Mouse (Mus musculus) neural tube, embryonic 14.5 days (tissue): ENCODE results near the gene Vmn1r142. TPM values are rescaled to one million over a fixed set of nuclear protein-coding genes. Genes with fewer than 3 reads are reported as not detected.
"Not testable (repeated sequence)": the region's sequence is repeated elsewhere in the genome, so short reads cannot be mapped to it uniquely, and the experiment has no call there.

Experiments
- ATAC-seq: fragments of 200-750 bp; cut with Nextera tagmentation; 2 replicates; pipeline ENCODE4 v1.8.0; 2017; ENCODE audit warnings: low read depth, mild to moderate bottlenecking, moderate TSS enrichment, moderate library complexity
- H3K27ac ChIP-seq: fragments of 300-500 bp; sonication (generic); 2 replicates; pipeline ENCODE4 v1.5.1; 2014; ENCODE audit warnings: low read depth, mild to moderate bottlenecking, control low read depth, low read length, moderate library complexity, mixed read lengths
- H3K27me3 ChIP-seq: fragments of 300-500 bp; sonication (generic); 2 replicates; pipeline ENCODE4 v1.6.1; 2014; ENCODE audit warnings: low read length; ENCODE audit not compliant: control insufficient read depth, insufficient read depth
- H3K36me3 ChIP-seq: fragments of 300-500 bp; sonication (generic); 2 replicates; pipeline ENCODE4 v1.6.1; 2014; ENCODE audit warnings: low read length, mixed read lengths; ENCODE audit not compliant: control insufficient read depth, insufficient read depth
- H3K4me1 ChIP-seq: fragments of 300-500 bp; sonication (generic); 2 replicates; pipeline ENCODE4 v1.6.1; 2014; ENCODE audit warnings: low read length; ENCODE audit not compliant: control insufficient read depth, insufficient read depth
- H3K4me2 ChIP-seq: fragments of 300-500 bp; sonication (generic); 2 replicates; pipeline ENCODE4 v1.6.1; 2014; ENCODE audit warnings: mild to moderate bottlenecking, low read depth, low read length, control low read depth
- H3K4me3 ChIP-seq: fragments of 300-500 bp; sonication (generic); 2 replicates; pipeline ENCODE4 v1.5.1; 2014; ENCODE audit warnings: low read depth, low read length, control low read depth, mixed read lengths
- H3K9ac ChIP-seq: fragments of 300-500 bp; sonication (generic); replicated peaks from 2 replicates; pipeline ENCODE4 v1.6.1; 2014; ENCODE audit warnings: low read depth, mild to moderate bottlenecking, control low read depth, low read length, mixed read lengths
- H3K9me3 ChIP-seq: fragments of 300-500 bp; sonication (generic); 2 replicates; pipeline ENCODE4 v1.6.1; 2016; ENCODE audit warnings: low read length; ENCODE audit not compliant: control insufficient read depth
- WGBS: fragments of 180-500 bp; shearing (Covaris S2); extraction: QIAGEN DNeasy Blood & Tissue Kit; methylation state at CpG from one replicate; pipeline ENCODE4 v1.1.7; 2014; 5-methylcytosine and 5-hydroxymethylcytosine counted together
- polyA plus RNA-seq: library from polyadenylated mRNA; unstranded; fragments of >200 nt; fragmentation: Nextera tagmentation; extraction: Ambion mirVana; gene quantifications from 2 replicates; pipeline ENCODE4 v1.2.1, GENCODE M21; 2014

The Vmn1r142 gene
- not detected in 2 replicates for polyA plus RNA-seq

DNA sequence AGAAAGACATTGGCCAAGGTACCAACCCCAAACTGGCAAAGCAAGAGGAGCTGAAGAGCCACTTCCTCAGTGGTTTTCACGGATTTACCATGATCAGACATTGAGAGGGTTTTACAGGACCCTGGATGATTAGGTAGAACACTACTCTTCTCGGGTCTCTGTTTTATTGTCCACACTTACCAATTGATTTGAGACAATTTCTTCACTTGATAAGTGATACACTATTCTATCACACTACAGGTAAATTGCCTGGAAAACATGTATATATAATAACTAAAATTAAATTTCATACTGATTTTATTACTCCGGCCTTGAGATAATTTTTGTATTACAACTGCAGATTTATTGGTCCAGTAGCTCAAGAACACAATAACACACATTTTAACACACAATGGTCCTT lies at the start of gene Vmn1r142:
Vmn1r142 (minus strand) TSS at position 101 of the 400 bp plus-strand sequence.
- not testable (repeated sequence) for H3K27me3 ChIP-seq, H3K4me1 ChIP-seq, H3K36me3 ChIP-seq, H3K4me2 ChIP-seq, H3K9ac ChIP-seq, ATAC-seq, H3K4me3 ChIP-seq, H3K27ac ChIP-seq, H3K9me3 ChIP-seq
- no CpG with 5 or more reads among the region's 3 CpGs for WGBS

DNA sequence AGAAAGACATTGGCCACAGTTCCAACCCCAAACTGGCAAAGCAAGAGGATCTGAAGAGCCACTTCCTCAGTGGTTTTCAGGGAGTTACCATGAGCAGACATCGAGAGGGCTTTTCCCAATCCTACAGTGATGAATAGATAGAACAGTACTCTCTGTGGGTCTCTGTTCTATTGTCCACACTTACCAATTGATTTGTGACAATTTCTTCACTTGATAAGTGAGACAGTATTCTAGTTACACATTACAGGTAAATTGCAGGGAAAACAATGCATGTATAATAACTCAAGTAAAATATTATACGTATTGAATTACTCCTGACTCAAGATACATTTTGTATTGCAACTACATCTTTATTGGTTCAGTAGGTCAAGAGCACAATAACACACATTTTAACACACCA lies 37.3 kb upstream of the Vmn1r142 start, which contains the start of gene Gm8653:
Gm8653 (minus strand) TSS at position 101 of the 400 bp plus-strand sequence.
- not testable (repeated sequence) for H3K27ac ChIP-seq, H3K36me3 ChIP-seq, H3K4me3 ChIP-seq, H3K4me1 ChIP-seq, H3K9ac ChIP-seq, H3K9me3 ChIP-seq, H3K27me3 ChIP-seq, ATAC-seq, H3K4me2 ChIP-seq
- no CpG with 5 or more reads among the region's 2 CpGs for WGBS

DNA sequence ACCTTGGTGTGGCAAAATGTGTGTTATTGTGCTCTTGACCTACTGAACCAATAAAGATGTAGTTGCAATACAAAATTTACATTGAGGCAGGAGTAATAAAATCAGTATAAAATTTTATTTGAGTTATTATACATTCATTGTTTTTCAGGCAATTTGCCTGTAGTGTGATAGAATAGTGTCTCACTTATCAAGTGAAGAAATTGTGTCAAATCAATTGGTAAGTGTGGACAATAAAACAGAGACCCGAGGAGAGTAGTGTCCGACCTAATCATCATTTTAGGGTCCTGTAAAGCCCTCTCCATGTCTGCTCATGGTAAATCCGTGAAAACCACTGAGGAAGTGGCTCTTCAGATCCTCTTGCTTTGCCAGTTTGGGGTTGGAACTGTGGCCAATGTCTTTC lies 25.2 kb upstream of the Vmn1r142 start, which contains the start of gene Vmn1r143:
Vmn1r143 (plus strand) TSS at position 301 of the 400 bp plus-strand sequence.
- not testable (repeated sequence) for H3K9ac ChIP-seq, H3K4me1 ChIP-seq, H3K4me2 ChIP-seq, ATAC-seq, H3K4me3 ChIP-seq, H3K27ac ChIP-seq, H3K9me3 ChIP-seq, H3K27me3 ChIP-seq, H3K36me3 ChIP-seq
- WGBS, result no CpG with 5 or more reads among the region's 3 CpGs

DNA sequence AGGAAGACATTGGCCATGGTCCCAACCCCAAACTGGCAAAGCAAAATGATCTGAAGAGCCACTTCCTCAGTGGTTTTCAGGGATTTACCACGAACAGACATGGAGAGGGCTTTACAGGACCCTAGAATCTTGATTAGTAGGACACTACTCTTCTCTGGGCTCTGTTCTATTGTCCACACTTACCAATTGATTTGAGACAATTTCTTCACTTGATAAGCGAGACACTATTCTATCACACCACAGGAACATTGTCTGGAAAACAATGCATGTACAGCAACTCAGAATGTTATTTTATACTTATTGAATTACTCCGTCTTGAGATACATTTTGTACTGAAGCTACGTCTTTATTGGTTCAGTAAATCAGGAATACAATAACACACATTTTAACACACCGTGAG lies 29.2 kb downstream of the Vmn1r142 start, which contains the start of gene Gm10666:
Gm10666 (minus strand) TSS at position 101 of the 400 bp plus-strand sequence.
- H3K9me3 ChIP-seq, H3K4me2 ChIP-seq, ATAC-seq, H3K36me3 ChIP-seq, H3K9ac ChIP-seq, H3K27ac ChIP-seq, H3K4me1 ChIP-seq, H3K27me3 ChIP-seq, H3K4me3 ChIP-seq: not testable (repeated sequence)
- WGBS, result no CpG with 5 or more reads among the region's 5 CpGs

DNA sequence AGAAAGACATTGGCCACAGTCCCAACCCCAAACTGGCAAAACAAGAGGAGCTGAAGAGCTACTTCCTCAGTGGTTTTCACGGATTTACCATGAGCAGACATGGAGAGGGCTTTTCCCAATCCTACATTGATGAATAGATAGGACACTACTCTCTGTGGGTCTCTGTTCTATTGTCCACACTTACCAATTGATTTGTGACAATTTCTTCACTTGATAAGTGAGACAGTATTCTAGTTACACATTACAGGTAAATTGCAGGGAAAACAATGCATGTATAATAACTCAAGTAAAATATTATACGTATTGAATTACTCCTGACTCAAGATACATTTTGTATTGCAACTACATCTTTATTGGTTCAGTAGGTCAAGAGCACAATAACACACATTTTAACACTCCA lies 45.7 kb downstream of the Vmn1r142 start, which contains the start of gene Gm16451:
Gm16451 (minus strand) TSS at position 101 of the 400 bp plus-strand sequence.
- H3K36me3 ChIP-seq, ATAC-seq, H3K9ac ChIP-seq, H3K4me1 ChIP-seq, H3K27me3 ChIP-seq, H3K27ac ChIP-seq, H3K4me2 ChIP-seq, H3K4me3 ChIP-seq, H3K9me3 ChIP-seq: not testable (repeated sequence)
- WGBS, result no CpG with 5 or more reads among the region's 2 CpGs

Other genes starting within 250 kb of the Vmn1r142 start
- gene Gm5891, start 242.7 kb downstream of the Vmn1r142 start, polyA plus RNA-seq, result not detected in 2 replicates
- gene Vmn1r137, start 169.4 kb downstream of the Vmn1r142 start, polyA plus RNA-seq, result not detected in 2 replicates
- not detected in 2 replicates for gene Vmn1r138, start 135.1 kb downstream of the Vmn1r142 start, polyA plus RNA-seq
- gene Gm6176, start 107.7 kb downstream of the Vmn1r142 start, polyA plus RNA-seq, result not detected in 2 replicates
- not detected in 2 replicates for gene Vmn1r139, start 95.0 kb downstream of the Vmn1r142 start, polyA plus RNA-seq
- not detected in 2 replicates for gene Gm16451, start 45.8 kb downstream of the Vmn1r142 start, polyA plus RNA-seq
- not detected in 2 replicates for gene Gm10666, start 29.3 kb downstream of the Vmn1r142 start, polyA plus RNA-seq
- not detected in 2 replicates for gene Vmn1r143, start 25.3 kb upstream of the Vmn1r142 start, polyA plus RNA-seq
- gene Gm8653, start 37.2 kb upstream of the Vmn1r142 start, polyA plus RNA-seq, result not detected in 2 replicates
- gene Gm8453, start 65.4 kb upstream of the Vmn1r142 start, polyA plus RNA-seq, result not detected in 2 replicates
- not detected in 2 replicates for gene Gm4187, start 165.7 kb upstream of the Vmn1r142 start, polyA plus RNA-seq
- not detected in 2 replicates for gene Gm8660, start 207.0 kb upstream of the Vmn1r142 start, polyA plus RNA-seq
- not detected in 2 replicates for gene Vmn1r148, start 249.5 kb upstream of the Vmn1r142 start, polyA plus RNA-seq